Mouse (Mus musculus) G1E (cell line): ENCODE data around the gene Btn1a1.

ENCODE experiments used
- CTCF ChIP-seq: IDR thresholded peaks from 2 replicates; pipeline ENCODE4 v1.5.1; 2012; ENCODE audit warnings: low read depth, low read length, inconsistent platforms, mixed read lengths
- TAL1 ChIP-seq: conservative IDR thresholded peaks from 2 replicates; pipeline ENCODE4 v1.6.1; 2012; ENCODE audit warnings: low read depth, low read length, inconsistent platforms, mixed read lengths

- no peak for TF ChIP-seq CTCF
- no peak for TF ChIP-seq TAL1
Observed at GRCm38 (mm10) chr13:23439901-23440300, 25.8 kb downstream of the Btn1a1 start.
